Mouse (Mus musculus) ovary, postnatal 36 days (tissue): Measurements from ENCODE around the gene Mef2d.
A peak's percentile ranks its signal among the peaks of the same experiment; 100 is the strongest.
"Not testable (repeated sequence)": the region's sequence is repeated elsewhere in the genome, so short reads cannot be mapped to it uniquely, and the experiment has no call there.

Experiments
- DNase-seq: peaks from one replicate; pipeline ENCODE4 v3.0.0; 2022; ENCODE audit warnings: low spot score, mixed read lengths

Mef2d gene

DNA sequence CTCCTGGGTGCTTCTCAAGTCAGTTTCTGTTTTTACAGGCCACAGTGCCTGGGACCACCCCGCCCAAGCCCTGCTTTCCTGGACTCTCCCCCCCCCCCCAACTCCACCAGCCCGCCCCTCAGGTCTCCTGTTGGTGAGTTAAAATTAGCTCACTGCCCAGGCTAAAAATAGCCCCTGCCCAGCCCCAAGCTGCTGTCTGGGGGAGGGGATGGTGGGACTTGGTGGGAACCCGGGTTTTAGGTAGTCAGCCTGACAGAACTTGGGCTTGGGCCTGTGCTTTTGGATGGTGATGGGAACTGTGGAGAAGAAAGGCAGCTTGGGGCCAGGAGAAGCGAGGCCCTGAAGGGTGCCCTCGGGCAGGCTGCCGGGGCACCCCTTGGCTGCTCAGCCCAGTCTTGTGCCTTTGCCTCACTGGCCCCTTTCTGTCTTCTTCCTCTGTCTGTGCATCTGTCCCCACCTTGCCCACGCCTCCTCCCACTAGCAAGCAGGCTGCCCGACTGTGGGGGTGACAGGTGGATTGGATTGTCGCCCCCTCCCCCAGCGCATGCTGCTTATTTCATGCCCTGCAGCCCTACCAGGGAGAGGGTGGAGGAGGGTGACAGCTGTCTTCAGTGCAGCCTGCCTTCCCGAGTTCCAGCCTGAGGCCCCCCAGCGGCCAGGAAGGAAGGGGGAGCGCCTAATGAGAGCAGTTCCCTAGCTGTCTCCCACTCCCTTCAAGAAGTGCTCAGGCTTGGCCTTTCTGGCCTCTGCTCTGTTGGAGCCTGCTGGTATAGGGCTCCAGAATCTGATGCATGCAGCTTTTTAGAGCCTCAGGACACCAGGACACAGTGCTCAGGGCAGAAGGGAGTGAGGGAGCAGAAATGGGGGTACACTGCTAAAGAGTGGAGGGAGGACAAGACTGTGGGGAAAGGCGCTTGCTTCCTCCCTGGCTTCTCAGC is 8.2 kb downstream of the Mef2d start:
- no peak for DNase-seq

GRCm38 (mm10) chr3:88150999-88151364 is 8.8 kb downstream of the Mef2d start:
- no peak for DNase-seq

GRCm38 (mm10) chr3:88152056-88152455 is 9.9 kb downstream of the Mef2d start:
- DNase-seq = no peak

- DNase-seq = no peak
These were observed 11.3 kb downstream of the Mef2d start for GRCm38 (mm10) chr3:88153290-88154011.

GRCm38 (mm10) chr3:88154236-88154635 is 12.1 kb downstream of the Mef2d start:
- DNase-seq = no peak

DNA sequence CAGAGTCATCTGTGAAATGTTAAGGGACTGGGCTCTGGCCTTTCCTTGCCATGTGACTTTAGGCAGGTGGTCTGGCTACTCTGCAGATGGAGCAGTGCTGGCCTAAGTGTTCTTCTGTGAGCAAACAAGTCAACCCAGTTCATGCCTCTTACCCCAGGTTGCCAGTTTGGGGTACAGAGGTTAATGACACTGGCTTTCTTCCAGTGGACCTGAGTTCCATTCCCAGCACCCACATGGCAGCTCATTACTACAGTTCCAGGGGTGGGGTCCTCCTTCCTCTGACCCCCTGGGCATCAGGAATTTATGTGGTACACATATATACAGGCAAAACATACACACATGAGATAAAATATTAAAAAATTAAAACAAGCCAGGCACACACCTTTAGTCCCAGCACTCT is 14.6 kb downstream of the Mef2d start:
- DNase-seq = no peak

GRCm38 (mm10) chr3:88157771-88158597 is 15.8 kb downstream of the Mef2d start:
- peak; percentile 36 for DNase-seq

DNA sequence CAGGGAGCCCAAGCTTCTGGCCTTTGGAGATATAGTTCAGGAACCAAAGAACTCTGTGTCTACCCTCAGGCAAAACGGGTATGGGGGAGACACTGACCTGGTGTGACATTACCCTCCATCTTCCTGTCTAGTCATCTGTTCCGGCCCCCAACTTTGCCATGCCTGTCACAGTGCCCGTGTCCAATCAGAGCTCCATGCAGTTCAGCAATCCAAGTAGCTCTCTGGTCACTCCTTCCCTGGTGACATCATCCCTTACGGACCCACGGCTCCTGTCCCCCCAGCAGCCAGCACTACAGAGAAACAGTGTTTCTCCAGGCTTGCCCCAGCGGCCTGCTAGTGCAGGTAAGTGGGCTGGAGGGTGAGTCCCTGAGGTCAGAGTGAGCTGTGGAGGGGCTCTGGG is 16.8 kb downstream of the Mef2d start:
- DNase-seq = no peak

GRCm38 (mm10) chr3:88160856-88161255 is 18.7 kb downstream of the Mef2d start:
- DNase-seq = no peak

DNA sequence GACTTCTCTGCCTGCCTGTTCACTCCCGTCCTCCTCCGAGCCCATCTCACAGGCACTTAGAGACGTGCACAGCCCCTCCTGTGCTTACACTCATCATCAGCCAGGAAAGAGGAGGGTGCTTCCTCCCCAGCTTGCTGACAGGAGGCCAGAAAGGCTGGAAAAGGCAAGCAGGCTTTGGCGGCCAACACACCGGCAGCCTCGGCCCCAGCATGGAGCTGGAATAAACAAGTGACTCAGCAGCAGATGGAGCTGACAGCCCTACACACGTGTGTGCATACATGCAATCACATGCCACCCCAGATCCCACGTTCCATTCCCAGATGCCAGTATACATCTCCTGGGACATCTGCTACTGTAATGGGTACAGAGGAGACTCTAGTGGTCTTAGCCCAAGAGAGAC is 20.1 kb downstream of the Mef2d start:
- DNase-seq = no peak

DNA sequence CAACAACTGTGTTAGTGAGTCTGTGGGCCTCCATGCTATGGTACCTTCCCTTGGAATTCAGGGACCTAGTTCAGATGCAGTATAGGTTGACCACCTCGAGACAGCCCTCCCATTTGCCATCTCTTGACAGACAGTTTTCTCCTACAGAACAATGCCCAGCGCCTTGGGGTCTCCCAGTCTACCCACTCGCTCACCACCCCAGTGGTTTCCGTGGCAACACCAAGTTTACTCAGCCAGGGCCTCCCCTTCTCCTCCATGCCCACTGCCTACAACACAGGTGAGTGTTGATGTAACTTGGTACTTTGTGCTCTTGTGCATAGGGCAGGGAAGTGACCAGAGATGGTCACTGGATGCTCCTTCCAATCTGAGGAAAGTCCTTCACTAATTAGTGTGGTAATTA is 20.6 kb downstream of the Mef2d start:
- no peak for DNase-seq

DNA sequence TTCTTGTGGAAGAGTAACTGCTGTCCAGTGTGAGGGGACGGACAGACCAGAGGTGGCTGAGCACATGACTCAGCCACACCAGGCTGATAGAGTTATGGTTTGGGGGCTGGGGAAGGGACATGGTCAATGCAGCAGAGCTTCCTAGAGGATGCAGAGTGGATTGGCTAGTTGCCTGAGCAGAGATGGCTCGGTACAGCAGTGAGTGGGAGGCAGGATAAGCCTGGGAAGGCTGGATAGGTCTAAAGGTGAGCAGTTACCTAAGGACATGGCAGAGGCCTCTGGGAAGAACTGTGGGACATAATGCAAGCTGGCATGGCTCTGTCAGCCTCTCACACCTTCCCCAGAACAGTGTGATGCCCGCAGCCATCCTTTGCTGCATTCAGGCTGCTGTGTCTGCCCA is 21.7 kb downstream of the Mef2d start:
- DNase-seq = no peak

DNA sequence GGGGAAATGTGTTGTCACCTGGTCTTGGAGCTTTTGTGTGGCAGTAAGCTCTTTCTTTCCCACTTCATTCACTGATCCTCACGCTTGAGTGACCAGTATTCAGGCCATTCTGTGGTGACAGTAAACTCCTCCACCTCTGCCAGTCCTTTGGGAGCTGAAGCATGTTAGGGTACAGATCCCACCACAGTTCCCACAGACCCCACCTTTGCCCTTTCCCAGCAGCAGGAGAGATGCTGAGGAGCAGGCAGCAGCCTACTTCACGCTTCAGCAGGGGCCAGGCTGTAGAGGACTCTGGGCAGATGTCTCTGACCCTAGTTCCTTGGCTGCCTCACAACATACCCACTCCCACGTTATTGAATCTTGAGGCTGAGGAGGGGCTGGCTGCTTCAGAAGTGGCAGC is 22.1 kb downstream of the Mef2d start:
- DNase-seq = no peak

- DNase-seq = no peak
These were observed 23.9 kb downstream of the Mef2d start for GRCm38 (mm10) chr3:88166056-88166455.

DNA sequence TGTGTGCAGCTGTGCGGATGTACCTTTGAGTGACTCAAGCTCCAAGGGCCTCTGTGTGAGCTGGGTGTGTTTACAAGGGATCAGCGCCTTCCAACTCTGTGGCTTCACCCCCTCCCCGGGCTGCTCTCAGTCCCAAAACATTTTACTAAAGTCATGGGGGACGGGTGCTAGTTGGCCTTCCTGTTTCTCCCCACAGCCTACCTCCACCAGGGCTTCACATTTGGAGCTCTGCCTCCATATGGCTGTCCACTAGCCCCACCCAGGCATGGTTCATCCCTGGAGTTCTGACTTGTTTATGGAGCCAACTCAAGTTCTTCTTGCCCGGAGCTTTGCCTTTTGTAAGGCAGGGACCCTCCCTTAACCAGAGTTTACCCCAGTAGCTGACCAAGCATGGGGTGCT is 28.2 kb downstream of the Mef2d start:
- no peak for DNase-seq

GRCm38 (mm10) chr3:88172440-88172839 is 30.3 kb downstream of the Mef2d start:
- no peak for DNase-seq

GRCm38 (mm10) chr3:88173375-88173774 is 31.2 kb downstream of the Mef2d start:
- peak; percentile 53 for DNase-seq

DNA sequence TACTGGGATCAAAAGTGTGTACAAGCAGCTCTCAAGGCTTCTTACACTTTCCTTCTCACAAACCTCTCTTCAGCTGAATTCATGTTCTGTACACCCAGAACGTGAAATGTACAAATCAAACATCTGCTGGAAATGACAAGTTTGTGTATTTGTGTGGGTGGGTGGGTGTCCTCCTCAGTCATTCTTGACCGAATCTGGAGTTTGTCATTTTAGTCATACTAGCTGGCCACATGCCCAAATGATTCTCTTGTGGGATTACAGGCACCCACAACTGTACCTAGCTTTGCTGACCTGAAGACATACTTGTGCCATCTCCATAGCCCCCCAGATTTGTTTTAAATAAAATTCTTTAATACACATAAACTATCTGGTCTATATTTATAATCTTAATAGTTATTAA is 32.7 kb downstream of the Mef2d start:
- DNase-seq = no peak

DNA sequence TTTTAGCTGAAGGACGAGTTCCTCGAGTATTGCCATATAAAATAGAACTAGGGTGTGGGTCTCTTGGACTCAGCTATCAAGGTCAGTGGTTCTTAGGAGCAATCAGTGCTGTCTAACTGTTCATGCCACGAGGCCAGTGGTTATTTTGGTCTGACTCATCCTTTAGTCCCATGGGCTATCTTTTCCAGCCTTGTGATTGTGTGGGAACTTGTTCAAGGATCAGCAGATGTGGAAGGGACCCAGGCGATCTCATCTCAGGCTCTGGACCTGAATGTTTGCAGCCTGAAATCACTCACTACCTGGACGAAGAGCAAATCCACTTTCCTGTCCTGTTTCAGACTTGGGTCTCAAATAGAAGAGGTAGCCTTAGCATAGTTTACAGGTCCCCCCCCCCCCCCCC is 34.9 kb downstream of the Mef2d start:
- peak; percentile 30 for DNase-seq

- peak; percentile 97 for DNase-seq
These were observed 35.6 kb downstream of the Mef2d start for GRCm38 (mm10) chr3:88177562-88178345.

DNA sequence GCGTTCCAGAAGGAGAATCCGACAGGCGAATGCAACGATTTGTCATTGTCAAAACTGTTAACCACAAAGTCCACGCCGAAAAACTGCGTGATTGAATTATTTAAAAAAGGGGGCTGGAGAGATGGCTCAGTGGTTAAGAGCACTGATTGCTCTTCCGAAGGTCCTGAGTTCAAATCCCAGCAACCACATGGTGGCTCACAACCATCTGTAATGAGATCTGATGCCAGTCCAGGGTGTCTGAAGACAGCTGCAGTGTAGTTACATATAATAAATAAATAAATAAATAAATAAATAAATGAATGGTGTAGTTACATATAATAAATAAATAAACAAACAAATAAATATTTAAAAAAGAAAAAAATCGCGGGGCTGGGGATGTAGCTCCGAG is 36.2 kb downstream of the Mef2d start:
- DNase-seq = not testable (repeated sequence)

DNA sequence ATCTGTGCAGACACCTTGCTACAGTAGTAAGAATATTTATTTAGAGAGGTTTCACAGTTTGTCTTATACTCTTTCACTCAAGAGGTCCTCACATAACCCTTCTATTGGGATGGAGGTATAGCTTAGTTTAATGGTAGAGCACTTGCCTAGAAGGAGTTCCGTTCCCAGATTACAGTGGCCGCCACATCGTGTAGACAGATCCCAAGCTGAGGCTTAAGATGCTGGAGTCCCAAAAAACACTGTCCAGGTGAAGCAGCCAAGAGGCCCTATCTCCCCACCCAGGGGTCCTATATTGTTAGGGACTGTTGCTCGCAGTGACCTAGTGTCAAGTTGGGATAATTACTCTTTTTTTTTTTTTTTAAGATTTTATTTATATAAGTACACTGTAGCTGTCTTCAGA is 36.8 kb downstream of the Mef2d start:
- DNase-seq = no peak
